Mouse (Mus musculus) liver, embryonic 14.5 days (tissue): Measurements from ENCODE around the gene Vav3. TPM values are rescaled to one million over a fixed set of nuclear protein-coding genes. Genes with fewer than 3 reads are reported as not detected.

Experiments used
- ATAC-seq: fragments of 200-750 bp; cut with Nextera tagmentation; 2 replicates; pipeline ENCODE4 v1.8.0; 2017; ENCODE audit warnings: moderate number of reproducible peaks, mild to moderate bottlenecking, moderate library complexity; ENCODE audit not compliant: insufficient read depth
- DNase-seq, 3 experiments: peaks; one replicate each; pipeline ENCODE4 v3.0.0-alpha.2; 2012 to 2013; ENCODE audit warnings: low read depth in 3 of 3, low spot score in 3 of 3
- H3K27ac ChIP-seq: fragments of 300-500 bp; sonication (generic); 2 replicates; pipeline ENCODE4 v1.5.1; 2014; ENCODE audit warnings: moderate library complexity, mild to moderate bottlenecking, control low read depth, inconsistent platforms
- H3K27me3 ChIP-seq: fragments of 300-500 bp; sonication (generic); 2 replicates; pipeline ENCODE4 v1.6.1; 2014; ENCODE audit warnings: mild to moderate bottlenecking, low read length, moderate library complexity; ENCODE audit not compliant: control insufficient read depth, insufficient read depth
- H3K36me3 ChIP-seq: fragments of 300-500 bp; sonication (generic); replicated peaks from 2 replicates; pipeline ENCODE4 v1.6.1; 2014; ENCODE audit warnings: low read depth; ENCODE audit not compliant: control insufficient read depth, insufficient read depth
- H3K4me1 ChIP-seq, 2 experiments: fragments of 200-500 bp in 1 of 2; fragments of 300-500 bp in 1 of 2; sonication (generic) in 1 of 2; replicated peaks; 2 replicates each; pipeline ENCODE4 v1.6.1; 2012 to 2014; ENCODE audit warnings: antibody characterized with exemption in 1 of 2, inconsistent platforms in 1 of 2, low read length in 1 of 2; ENCODE audit not compliant: control insufficient read depth in 2 of 2, insufficient read depth in 2 of 2
- H3K4me2 ChIP-seq: fragments of 300-500 bp; sonication (generic); 2 replicates; pipeline ENCODE4 v1.6.1; 2014; ENCODE audit warnings: low read depth, mild to moderate bottlenecking, control low read depth, moderate library complexity
- H3K4me3 ChIP-seq, 2 experiments: fragments of 200-500 bp in 1 of 2; fragments of 300-500 bp in 1 of 2; sonication (generic) in 1 of 2; 2 replicates each; pipeline ENCODE4 v1.5.1; 2012 to 2014; ENCODE audit warnings: low read depth in 2 of 2, low read length in 2 of 2, mild to moderate bottlenecking in 2 of 2, control low read depth in 1 of 2, inconsistent platforms in 1 of 2, moderate library complexity in 1 of 2; ENCODE audit not compliant: insufficient read depth in 1 of 2
- H3K9ac ChIP-seq: fragments of 300-500 bp; sonication (generic); replicated peaks from 2 replicates; pipeline ENCODE4 v1.6.1; 2014; ENCODE audit warnings: mild to moderate bottlenecking, control low read depth, moderate library complexity
- H3K9me3 ChIP-seq: fragments of 300-500 bp; sonication (generic); 2 replicates; pipeline ENCODE4 v1.6.1; 2016; ENCODE audit warnings: low read length, mixed read lengths; ENCODE audit not compliant: control insufficient read depth
- CTCF ChIP-seq: IDR thresholded peaks from 2 replicates; pipeline ENCODE4 v1.5.1; 2016; ENCODE audit warnings: antibody characterized with exemption, low read depth, control low read depth
- EP300 ChIP-seq: IDR thresholded peaks from 2 replicates; pipeline ENCODE4 v1.6.1; 2016; ENCODE audit warnings: antibody characterized with exemption, low read depth
- WGBS: fragments of 180-500 bp; shearing (Covaris S2); extraction: QIAGEN DNeasy Blood & Tissue Kit; methylation state at CpG from one replicate; pipeline ENCODE4 v1.1.7; 2014; ENCODE audit not compliant: insufficient replicate concordance; 5-methylcytosine and 5-hydroxymethylcytosine counted together
- polyA plus RNA-seq, 2 experiments: library from polyadenylated mRNA; depleted of rRNA in 1 of 2; stranded (reverse) in 1 of 2; unstranded in 1 of 2; fragments of >200 nt; fragmentation: Nextera tagmentation in 1 of 2; extraction: Ambion mirVana in 1 of 2; gene quantifications; 2 replicates each; pipeline versions ENCODE4 v1.2.1 to v1.2.3; 2012 to 2014

The Vav3 gene
- polyA plus RNA-seq, 2 experiments = 1.2 to 2.8 TPM

GRCm38 (mm10) chr3:109401527-109401926, 61.1 kb downstream of the Vav3 start:
- H3K4me3 ChIP-seq = no peak overlapping the region
- 65% methylated on average over 5 of the region's 5 CpGs for WGBS
- H3K9me3 ChIP-seq = no peaks in the 10 kb centered on the region
- H3K4me1 ChIP-seq = no peaks in the 10 kb centered on the region
- ATAC-seq (no peak), DNase-seq (no peak)
- no peak overlapping the region for H3K4me2 ChIP-seq
- H3K36me3 ChIP-seq = no peaks in the 10 kb centered on the region
- no peaks in the 10 kb centered on the region for H3K27me3 ChIP-seq
- no peak for TF ChIP-seq CTCF
- TF ChIP-seq EP300 = no peak
- no peak overlapping the region for H3K27ac ChIP-seq
- H3K9ac ChIP-seq = no peak overlapping the region

- no peak for TF ChIP-seq EP300
- TF ChIP-seq CTCF = no peak
- Histone ChIP-seq H3K9me3 (no peaks in the 10 kb centered on the region), H3K4me2 (no peak overlapping the region), H3K36me3 (no peaks in the 10 kb centered on the region), H3K27me3 (no peaks in the 10 kb centered on the region), H3K27ac (no peak overlapping the region), H3K4me3 (no peak overlapping the region), H3K4me1 (no peaks in the 10 kb centered on the region), H3K9ac (no peak overlapping the region)
- DNase-seq (no peak), ATAC-seq (no peak)
- WGBS = 62% methylated on average over 3 of the region's 3 CpGs
Measured at GRCm38 (mm10) chr3:109411294-109411693, 70.8 kb downstream of the Vav3 start.

- no peak overlapping the region for H3K27ac ChIP-seq
- no peak overlapping the region for H3K4me3 ChIP-seq
- WGBS = 58% methylated on average over 3 of the region's 3 CpGs
- no peak for ATAC-seq
- no peaks in the 10 kb centered on the region for H3K4me1 ChIP-seq
- no peaks in the 10 kb centered on the region for H3K36me3 ChIP-seq
- H3K9me3 ChIP-seq = no peaks in the 10 kb centered on the region
- H3K27me3 ChIP-seq = no peaks in the 10 kb centered on the region
- H3K4me2 ChIP-seq = no peak overlapping the region
- TF ChIP-seq CTCF (no peak), EP300 (no peak)
- H3K9ac ChIP-seq = no peak overlapping the region
- DNase-seq = no peak
Measured at GRCm38 (mm10) chr3:109420403-109420802, 80.0 kb downstream of the Vav3 start.

- no peak for ATAC-seq
- WGBS = 44% methylated on average over 3 of the region's 3 CpGs
- Histone ChIP-seq H3K27me3 (no peaks in the 10 kb centered on the region), H3K9ac (no peak overlapping the region), H3K4me2 (no peak overlapping the region), H3K27ac (no peak overlapping the region), H3K4me3 (no peak overlapping the region), H3K36me3 (no peaks in the 10 kb centered on the region), H3K9me3 (no peaks in the 10 kb centered on the region), H3K4me1 (no peaks in the 10 kb centered on the region)
- TF ChIP-seq CTCF (no peak), EP300 (no peak)
- no peak for DNase-seq
Measured at GRCm38 (mm10) chr3:109421019-109421418, 80.6 kb downstream of the Vav3 start.

- no peak overlapping the region for H3K27ac ChIP-seq
- H3K4me3 ChIP-seq = no peak overlapping the region
- H3K9me3 ChIP-seq = no peaks in the 10 kb centered on the region
- no peaks in the 10 kb centered on the region for H3K27me3 ChIP-seq
- no peak overlapping the region for H3K4me2 ChIP-seq
- TF ChIP-seq EP300 (no peak), CTCF (no peak)
- no peak for DNase-seq
- no peaks in the 10 kb centered on the region for H3K4me1 ChIP-seq
- no peaks in the 10 kb centered on the region for H3K36me3 ChIP-seq
- WGBS = 72% methylated on average over 5 of the region's 5 CpGs
- no peak for ATAC-seq
- H3K9ac ChIP-seq = no peak overlapping the region
Measured at GRCm38 (mm10) chr3:109423440-109424079, 83.1 kb downstream of the Vav3 start.
